Mouse (Mus musculus): ENCODE results near the gene Qpctl.

The Qpctl gene

DNA sequence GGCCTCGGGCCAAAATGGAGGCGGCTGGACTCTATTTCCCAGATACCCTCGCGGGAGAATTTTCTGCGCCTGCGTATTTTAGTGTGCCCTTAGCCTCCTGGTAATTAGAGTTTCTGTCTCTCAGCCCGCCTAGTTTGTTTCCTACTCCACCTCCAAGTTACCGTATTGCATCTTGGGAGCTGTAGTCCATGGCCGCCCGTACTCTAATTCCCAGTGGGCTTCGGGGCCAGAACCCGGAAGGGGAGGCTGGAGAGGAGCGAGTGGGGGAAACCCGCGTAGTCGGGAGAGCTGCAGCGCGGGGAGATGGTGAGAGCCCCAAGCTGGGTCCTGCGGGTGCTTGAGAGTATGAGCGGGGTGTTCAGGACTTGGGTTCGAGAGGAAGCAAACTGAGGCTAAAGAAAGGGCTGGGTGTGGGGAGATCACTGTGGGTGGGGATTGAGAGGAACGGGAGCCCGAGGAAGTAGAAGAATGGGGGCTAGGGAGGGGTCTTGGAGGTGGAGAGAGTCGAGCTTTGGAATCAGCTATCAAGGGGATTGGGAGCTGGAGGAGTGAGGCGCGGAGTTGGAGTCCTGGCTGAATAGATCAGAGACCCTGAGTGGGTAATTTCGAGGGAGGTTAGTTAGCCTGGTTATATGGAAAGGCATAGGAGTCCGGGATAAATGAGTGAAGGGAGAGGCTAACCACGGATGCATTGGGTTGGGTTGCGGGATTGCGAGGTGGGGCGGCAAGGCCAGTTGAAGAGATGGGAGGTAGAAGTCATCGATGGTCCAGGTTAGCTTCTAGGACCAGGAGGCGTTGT, 29.3 kb downstream of the Qpctl start, which contains the start of gene Fbxo46:
Gene Fbxo46, plus strand, starts transcription at position 229 of the 799 bp plus-strand sequence.
- DNase-seq (ENCODE audit: low spot score in 2 of 2), result peak; percentile 89 to 91

DNA sequence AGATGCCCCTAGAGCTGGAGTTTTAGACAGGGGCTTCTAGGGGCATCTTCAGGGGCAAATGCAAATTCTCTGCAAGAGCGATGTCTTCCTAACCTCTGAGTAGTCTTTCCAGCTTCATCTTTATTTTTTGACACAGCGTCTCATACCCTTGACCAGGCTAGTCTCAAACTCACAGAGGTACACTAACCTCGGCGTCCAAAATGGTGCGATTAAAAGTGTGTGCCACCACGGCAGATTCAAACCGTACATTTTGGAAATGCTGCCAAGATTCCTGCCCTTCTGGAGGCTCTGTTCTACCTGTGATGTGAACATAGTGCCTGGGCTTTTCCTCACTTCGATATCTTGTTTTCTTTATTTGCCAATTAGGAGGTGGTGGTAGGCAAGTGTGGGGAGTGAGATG, 30.0 kb downstream of the Qpctl start:
- DNase-seq (ENCODE audit: low spot score in 2 of 2), result no peak

DNA sequence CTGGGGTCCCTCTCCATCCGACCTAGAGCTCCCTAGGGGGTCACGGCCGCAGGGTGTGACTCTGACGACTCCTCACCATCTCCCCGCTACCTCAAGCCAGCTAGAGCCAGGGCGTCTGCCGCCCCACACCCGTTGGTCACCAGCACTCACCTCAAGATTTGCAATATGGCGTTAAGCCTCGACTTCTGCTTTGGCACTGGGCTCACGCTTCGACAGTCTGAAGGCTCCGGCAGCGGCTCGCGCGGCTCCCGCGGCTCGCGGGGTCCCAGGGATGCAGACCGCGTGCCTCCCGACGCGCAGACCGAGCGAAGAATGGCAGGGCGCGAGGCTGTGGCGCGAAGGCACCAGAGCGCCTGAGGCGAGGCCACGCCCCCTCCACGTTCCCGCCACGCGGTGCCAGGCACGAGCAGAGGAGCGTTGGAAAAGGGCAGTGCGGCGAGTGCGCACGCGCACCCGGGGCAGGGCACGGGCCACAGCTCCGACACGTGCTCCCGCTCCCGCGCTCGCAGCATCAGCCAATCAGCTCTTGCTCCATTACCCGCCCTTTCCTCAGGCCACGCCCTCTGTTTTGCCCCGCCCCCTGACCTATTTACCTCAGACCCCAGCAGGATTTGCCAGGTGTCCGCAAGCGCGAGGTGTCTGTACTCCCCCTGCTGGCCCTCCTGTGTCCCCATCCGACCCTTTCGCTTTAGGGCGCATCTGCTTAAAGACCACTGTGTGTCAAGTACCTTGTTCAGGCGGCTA, 30.9 kb downstream of the Qpctl start, which contains the start of gene Gm4969:
Gene Gm4969, minus strand, starts transcription at position 341 of the 744 bp plus-strand sequence.
- DNase-seq (ENCODE audit: low spot score in 2 of 2), result peak; percentile 52 to 75

DNA sequence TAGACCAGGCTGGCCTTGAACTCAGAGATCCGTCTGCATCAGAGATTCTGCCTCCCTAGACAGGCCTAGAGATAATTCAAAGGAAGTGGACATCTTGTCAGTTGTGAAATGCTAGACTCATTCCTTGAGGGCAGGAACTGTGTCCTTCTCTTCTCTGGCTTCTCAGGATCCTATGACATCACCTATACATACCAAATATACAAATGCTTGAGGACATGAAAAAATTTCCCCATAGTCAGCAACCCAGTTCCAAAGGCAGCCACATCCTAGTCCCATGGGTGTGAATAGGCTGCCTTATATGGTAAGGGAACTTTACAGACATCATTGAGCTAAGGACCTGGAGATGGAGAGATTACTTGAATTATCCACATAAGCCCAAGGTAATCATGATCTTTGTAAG, 39.5 kb downstream of the Qpctl start:
- no peak for DNase-seq (ENCODE audit: low spot score in 2 of 2)

DNA sequence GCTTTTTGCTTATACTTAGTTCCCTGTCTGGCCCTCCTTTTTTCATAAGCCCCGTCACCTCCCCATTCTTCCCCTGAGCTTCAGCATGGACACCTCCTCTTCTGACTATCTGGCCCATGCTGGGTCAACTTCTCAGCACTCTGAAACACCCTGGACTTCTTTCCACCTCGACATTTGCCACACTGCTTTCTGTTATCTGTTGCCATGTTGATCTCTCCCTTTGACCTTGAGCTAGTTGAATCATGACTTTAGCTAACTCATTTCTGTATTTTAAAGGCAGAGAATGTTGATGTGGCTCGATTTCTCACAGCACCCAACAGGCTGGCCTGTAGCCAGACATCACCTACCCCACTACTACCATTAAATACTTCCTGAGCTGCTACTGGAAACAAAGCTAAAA, 41.7 kb downstream of the Qpctl start:
- DNase-seq (ENCODE audit: low spot score in 2 of 2), result no peak

DNA sequence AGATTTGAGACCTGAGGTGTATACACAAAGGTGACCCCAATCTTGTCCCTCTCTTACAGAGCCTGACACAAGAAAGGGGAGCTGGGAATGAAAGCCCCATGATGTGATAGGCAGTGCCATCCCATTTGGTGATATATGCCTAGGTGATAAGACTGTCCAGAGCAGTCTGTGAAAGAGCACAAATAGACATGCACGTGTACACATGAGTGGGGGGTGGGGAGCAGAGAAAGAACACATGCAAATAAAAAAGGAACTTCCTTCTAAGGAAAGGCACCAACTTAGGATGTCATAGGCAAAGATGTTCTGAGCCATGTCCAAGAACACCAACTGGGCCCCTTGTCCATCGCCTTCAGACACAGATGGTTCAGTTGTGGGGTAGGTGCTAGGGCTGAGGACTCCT, 44.6 kb downstream of the Qpctl start:
- no peak for DNase-seq (ENCODE audit: low spot score in 2 of 2)

DNA sequence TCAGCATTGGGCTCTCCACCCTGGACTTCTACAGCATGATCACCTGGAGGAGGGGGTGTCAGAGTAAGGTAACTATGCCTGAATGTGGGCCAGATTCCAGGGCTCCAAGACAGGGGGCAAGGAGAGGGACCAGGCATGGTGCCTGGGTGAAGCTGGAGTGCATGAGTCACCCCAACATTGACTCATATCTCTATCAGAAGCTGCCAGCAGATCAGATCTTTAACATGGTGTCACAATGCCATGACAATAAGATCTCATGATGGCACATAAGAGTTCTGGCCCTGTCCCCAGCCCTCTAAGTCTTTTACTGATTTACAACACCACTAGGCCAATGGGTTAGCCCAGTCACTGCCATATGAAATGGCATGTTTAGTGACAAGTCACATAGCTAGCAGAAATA, 45.4 kb downstream of the Qpctl start:
- no peak for DNase-seq (ENCODE audit: low spot score in 2 of 2)

DNA sequence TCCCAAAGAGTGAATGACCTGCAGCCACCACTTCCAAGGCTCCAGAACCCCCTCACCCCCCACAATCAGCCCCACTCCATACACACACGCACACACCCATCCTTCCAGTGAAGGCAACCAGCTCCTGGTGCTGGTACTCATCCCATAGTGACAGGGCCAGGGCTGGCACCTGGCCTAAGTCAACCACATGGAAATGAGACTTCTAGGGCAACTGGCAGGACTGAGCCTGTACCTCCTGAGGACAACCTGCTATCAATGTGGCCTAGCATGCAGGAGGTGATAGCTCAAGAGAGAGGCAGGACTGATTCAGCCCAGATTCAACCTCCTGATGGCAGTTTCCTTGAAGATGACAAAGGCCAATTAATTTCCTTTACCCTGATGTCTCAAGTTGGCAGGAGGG, 48.8 kb downstream of the Qpctl start:
- DNase-seq (ENCODE audit: low spot score in 2 of 2), result no peak

DNA sequence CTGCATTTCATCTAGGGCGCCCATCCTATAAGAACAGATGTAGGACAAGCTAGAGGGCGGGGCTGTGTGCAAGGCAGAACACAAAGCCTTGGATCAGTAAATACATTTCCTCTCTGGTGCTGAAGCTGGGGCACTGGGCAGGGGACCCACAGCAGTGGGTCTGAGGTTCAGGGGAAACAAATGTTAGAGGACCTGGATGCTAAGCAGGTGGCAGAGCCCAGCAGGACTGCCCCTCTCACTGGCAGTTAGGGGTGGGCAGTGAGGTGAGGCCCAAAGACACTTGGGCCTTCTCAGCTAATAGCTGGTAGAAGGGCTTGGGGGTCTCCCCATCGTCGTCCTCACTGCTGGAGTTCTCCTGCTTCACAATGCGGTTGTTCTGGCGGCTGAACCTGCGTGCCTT, 50.3 kb downstream of the Qpctl start:
- no peak for DNase-seq (ENCODE audit: low spot score in 2 of 2)

DNA sequence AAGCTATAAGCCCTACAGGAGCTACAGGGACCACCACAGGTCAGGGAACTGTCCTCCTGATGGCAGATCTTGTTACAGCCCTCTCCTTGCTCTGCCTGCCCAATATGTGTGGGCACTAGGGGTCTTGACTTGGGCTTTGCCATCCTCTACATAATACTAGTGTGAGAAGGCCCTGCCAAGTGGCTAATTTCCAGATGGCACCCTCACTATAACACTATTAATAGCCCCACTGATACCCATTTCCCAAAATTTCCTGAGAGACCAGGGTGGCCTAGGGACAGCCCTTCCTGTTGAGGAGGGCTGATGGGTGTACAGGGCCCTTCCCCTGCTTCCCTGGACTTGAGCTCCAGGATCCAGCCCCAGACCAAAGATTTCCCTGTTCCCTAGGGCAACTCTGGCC, 51.2 kb downstream of the Qpctl start:
- DNase-seq (ENCODE audit: low spot score in 2 of 2), result no peak

DNA sequence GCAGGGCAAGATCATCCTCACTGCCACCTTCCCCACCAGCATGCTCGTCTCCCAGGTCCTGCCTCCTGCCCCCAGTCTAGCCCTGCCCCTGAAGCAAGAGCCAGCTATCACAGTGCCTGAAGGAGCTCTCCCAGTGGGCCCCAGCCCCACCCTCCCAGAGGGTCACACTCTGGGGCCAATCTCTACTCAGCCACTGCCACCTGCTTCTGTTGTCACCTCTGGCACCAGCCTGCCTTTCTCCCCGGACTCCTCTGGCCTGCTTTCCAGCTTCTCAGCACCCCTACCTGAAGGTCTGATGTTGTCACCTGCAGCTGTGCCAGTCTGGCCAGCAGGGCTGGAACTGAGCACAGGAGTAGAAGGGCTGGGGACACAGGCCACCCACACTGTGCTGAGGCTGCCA, 51.9 kb downstream of the Qpctl start:
- no peak for DNase-seq (ENCODE audit: low spot score in 2 of 2)

DNA sequence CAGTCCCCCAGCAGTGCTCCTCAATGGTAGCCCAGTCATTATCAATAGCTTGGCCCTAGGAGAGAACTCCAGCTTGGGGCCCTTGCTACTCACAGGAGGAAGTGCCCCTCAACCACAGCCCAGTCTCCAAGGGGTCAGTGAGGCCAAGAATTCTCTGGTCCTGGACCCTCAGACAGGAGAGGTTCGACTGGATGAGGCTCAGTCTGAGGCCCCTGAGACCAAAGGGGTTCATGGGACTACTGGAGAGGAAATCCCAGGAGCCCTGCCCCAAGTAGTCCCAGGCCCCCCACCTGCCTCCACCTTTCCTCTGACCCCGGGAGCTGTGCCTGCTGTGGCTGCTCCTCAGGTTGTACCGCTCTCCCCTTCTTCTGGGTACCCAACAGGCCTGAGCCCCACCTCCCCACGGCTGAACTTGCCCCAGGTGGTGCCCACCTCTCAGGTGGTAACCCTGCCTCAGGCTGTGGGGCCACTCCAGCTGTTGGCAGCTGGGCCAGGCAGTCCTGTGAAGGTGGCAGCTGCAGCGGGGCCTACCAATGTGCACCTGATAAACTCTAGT, 52.6 kb downstream of the Qpctl start:
- no peak for DNase-seq (ENCODE audit: low spot score in 2 of 2)

DNA sequence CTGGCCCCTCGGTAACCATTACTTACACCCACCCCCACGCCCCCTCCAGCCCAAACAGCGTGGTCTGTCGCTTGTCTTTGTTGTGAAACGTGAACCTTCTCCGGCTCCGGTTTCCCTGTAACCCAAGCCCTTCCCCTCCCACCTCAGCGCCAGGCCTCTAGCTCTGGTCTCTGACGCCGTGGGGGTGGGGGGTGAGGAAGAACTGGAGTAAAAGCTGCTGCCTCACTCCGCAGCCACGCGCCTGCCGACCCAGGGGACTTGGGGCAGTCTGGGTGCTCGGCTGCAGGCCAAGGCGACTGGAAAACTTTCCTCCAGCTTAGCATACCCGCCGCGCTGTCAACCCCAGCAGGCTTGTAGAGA, 53.4 kb downstream of the Qpctl start:
- DNase-seq (ENCODE audit: low spot score in 2 of 2), result peak in 1 of 2 experiments; percentile 64

DNA sequence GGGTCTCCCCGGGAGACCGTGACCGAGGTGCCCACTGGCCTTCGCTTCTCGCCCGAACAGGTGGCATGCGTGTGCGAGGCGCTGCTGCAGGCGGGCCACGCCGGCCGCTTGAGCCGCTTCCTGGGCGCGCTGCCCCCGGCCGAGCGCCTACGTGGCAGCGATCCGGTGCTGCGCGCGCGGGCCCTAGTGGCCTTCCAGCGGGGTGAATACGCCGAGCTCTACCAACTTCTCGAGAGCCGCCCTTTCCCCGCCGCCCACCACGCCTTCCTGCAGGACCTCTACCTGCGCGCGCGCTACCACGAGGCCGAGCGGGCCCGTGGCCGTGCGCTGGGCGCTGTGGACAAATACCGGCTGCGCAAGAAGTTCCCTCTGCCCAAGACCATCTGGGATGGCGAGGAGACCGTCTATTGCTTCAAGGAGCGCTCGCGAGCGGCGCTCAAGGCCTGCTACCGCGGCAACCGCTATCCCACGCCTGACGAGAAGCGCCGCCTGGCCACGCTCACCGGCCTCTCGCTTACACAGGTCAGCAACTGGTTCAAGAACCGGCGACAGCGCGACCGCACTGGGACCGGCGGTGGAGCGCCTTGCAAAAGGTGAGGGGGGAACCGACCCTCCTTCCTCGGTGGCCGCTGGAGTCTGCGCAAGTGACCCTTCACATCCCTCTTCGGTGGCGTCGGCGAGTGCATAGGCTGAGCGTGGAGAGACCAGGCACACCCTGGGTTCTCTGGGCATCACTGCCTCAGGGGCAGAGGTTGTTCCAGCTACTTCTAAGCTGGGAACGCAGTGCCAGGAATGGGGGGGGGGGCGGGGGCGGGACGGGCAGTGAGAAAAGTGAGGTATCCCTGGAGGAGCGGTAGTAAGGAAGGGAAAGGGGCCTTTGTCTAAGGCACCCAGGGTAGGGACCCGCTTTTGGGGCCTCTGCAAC, 54.0 kb downstream of the Qpctl start:
- DNase-seq (ENCODE audit: low spot score in 2 of 2), result peak in 1 of 2 experiments; percentile 77

DNA sequence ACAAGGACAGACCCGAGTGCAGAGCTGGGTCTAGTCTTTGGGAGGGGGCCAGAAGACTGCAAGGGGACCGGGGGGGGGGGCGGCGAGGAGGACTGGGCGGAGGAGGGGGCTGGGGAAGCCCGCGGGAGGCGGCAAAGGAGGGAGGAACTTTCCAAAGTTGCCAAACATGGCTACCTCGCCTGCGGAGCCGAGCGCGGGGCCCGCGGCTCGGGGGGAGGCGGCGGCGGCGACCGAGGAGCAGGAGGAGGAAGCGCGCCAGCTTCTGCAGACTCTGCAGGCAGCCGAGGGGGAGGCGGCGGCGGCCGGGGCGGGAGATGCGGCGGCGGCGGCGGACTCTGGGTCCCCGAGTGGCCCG, 54.6 kb downstream of the Qpctl start, which contains the start of gene Six5:
Gene Six5, plus strand, starts transcription at position 124 of the 355 bp plus-strand sequence.
- peak; percentile 51 to 82 for DNase-seq (ENCODE audit: low spot score in 2 of 2)

DNA sequence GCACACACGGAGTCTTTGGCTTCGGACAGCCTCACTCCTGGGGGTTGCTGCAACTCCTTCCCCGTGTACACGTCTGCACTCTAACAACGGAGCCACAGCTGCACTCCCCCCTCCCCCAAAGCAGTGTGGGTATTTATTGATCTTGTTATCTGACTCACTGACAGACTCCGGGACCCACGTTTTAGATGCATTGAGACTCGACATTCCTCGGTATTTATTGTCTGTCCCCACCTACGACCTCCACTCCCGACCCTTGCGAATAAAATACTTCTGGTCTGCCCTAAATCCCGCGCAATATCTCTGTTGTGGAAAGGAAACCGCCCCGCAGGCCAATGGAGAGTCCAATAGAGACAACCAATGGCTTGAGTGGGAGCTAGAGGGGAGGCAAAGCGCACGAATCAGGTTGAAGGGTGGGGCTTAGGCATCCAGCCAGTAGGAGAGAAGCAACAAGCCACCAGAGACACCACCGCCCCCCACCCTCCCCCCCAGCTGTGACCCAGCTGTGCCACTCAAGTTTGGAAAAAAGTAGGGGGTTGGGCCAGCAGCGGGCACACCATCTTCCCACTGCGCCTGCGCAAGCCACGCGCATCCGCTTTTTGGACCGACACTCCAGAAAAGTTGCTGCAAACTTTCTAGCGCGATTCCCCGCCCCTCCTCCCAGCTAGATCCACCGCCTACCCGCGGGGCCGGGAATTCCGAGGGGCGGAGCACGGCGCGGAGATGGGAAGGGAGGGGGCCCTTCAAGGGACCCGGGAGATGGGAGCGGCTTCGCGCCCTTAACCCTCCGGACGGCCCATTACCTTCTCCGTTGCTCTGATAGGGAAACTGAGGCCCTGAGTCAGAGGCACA, 55.3 kb downstream of the Qpctl start:
- DNase-seq (ENCODE audit: low spot score in 2 of 2), result peak; percentile 82 to 91

DNA sequence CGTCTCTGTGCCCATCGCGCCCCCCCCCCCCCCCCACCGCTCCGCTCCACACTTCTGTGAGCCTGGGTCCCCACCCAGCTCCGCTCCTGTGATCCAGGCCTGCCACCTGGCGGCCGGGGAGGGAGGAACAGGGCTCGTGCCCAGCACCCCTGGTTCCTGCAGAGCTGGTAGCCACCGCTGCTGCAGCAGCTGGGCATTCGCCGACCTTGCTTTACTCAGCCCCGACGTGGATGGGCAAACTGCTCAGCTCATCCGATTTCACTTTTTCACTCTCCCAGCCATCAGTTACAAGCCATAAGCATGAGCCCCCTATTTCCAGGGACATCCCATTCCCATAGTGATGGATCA, 55.9 kb downstream of the Qpctl start:
- peak; percentile 90 to 95 for DNase-seq (ENCODE audit: low spot score in 2 of 2)

DNA sequence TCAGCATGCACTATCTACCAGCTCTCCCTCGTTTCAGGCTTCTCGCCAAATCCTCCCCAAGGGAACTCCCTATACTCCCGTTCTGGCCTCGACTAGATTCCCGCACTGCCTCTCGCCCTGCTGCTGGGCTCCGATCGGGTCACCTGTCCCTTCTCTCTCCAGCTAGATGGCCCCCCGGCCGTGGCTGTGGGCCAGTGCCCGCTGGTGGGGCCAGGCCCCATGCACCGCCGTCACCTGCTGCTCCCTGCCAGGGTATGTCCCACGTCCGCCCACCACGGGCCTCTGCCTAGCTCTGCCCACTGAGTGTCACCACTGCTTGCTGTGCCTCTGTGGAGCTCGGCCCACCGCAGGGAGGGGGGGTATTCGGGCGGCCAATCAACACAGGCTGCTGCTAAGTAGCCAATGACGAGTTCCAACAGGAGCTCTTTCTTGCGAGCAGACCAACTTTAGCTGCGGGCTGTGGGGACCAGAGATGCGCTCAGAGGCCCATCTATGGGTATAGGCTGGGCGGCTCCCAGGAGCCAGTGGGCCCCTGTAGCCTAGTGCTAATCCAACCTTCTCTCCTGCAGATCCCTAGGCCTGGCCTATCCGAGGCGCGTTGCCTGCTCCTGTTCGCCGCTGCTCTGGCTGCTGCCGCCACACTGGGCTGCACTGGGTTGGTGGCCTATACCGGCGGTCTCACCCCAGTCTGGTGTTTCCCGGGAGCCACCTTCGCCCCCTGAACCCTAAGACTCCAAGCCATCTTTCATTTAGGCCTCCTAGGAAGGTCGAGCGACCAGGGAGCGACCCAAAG, 56.5 kb downstream of the Qpctl start:
- peak in 1 of 2 experiments; percentile 74 for DNase-seq (ENCODE audit: low spot score in 2 of 2)

DNA sequence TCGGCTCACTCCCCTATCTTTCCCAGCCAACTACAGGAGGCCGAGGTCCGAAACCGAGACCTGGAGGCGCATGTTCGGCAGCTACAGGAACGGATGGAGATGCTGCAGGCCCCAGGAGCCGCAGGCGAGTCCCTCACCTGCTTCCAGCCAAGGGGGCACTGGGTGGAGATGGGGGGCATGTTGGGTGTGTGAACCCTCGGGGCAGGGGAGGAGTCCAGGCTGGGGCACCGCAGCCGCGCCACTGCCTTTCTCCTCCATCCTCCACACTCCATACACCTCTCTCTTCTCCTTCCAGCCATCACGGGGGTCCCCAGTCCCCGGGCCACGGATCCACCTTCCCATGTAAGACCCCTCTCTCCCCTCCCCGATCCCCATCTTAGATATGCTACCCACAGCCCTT, 57.2 kb downstream of the Qpctl start:
- DNase-seq (ENCODE audit: low spot score in 2 of 2), result peak in 1 of 2 experiments; percentile 63

Data from spleen, postnatal 4 days (tissue).